Mouse (Mus musculus) spleen, postnatal 4 days (tissue): ENCODE data around the gene Nod1.

Experiments used
- DNase-seq, 2 experiments: peaks; one replicate each; pipeline ENCODE4 v3.0.0; 2022; ENCODE audit warnings: low spot score in 2 of 2

The Nod1 gene

GRCm38 (mm10) chr6:54972111-54972928 is at the start of gene Nod1:
Nod1 (minus strand) TSS chr6:54972612.
- peak; percentile 55 to 79 for DNase-seq

GRCm38 (mm10) chr6:55021806-55022205 is 49.4 kb upstream of the Nod1 start:
- no peak for DNase-seq

- DNase-seq, result no peak
These were observed 46.0 kb upstream of the Nod1 start for GRCm38 (mm10) chr6:55018417-55018816.

GRCm38 (mm10) chr6:55016710-55017583 is 44.5 kb upstream of the Nod1 start:
- DNase-seq, result no peak

- DNase-seq, result no peak
These were observed 43.8 kb upstream of the Nod1 start for GRCm38 (mm10) chr6:55016236-55016635.

- no peak for DNase-seq
These were observed 41.8 kb upstream of the Nod1 start for GRCm38 (mm10) chr6:55014184-55014583.

GRCm38 (mm10) chr6:55012516-55012915 is 40.1 kb upstream of the Nod1 start:
- DNase-seq, result no peak

- no peak for DNase-seq
These were observed 38.1 kb upstream of the Nod1 start for GRCm38 (mm10) chr6:55010330-55011091.

- DNase-seq, result no peak
These were observed 37.2 kb upstream of the Nod1 start for GRCm38 (mm10) chr6:55009391-55010230.

GRCm38 (mm10) chr6:55008401-55008800 is 36.0 kb upstream of the Nod1 start:
- no peak for DNase-seq

- DNase-seq, result no peak
These were observed 31.1 kb upstream of the Nod1 start for GRCm38 (mm10) chr6:55003559-55003958.

GRCm38 (mm10) chr6:55002438-55002837 is 30.0 kb upstream of the Nod1 start:
- DNase-seq, result no peak

- DNase-seq, result no peak
These were observed 28.9 kb upstream of the Nod1 start for GRCm38 (mm10) chr6:55001320-55001719.

- no peak for DNase-seq
These were observed 25.3 kb upstream of the Nod1 start for GRCm38 (mm10) chr6:54997726-54998125.

GRCm38 (mm10) chr6:54996361-54996760 is 23.9 kb upstream of the Nod1 start:
- no peak for DNase-seq

GRCm38 (mm10) chr6:54992734-54993260 is 20.4 kb upstream of the Nod1 start, which contains the start of gene Ggct:
Ggct (minus strand) TSS chr6:54992950.
- DNase-seq, result peak; percentile 90 to 94

- no peak for DNase-seq
These were observed 19.7 kb upstream of the Nod1 start for GRCm38 (mm10) chr6:54992141-54992540.

GRCm38 (mm10) chr6:54991189-54991588 is 18.8 kb upstream of the Nod1 start:
- no peak for DNase-seq

- no peak for DNase-seq
These were observed 15.7 kb upstream of the Nod1 start for GRCm38 (mm10) chr6:54988141-54988540.

GRCm38 (mm10) chr6:54984096-54984495 is 11.7 kb upstream of the Nod1 start:
- DNase-seq, result no peak
